Mouse (Mus musculus) lung, embryonic 15.5 days (tissue): Measurements from ENCODE around the gene Mapk8ip3. TPM values are rescaled to one million over a fixed set of nuclear protein-coding genes. Genes with fewer than 3 reads are reported as not detected.

Experiments used
- polyA plus RNA-seq: library from polyadenylated mRNA; unstranded; fragments of >200 nt; fragmentation: Nextera tagmentation; extraction: Ambion mirVana; gene quantifications from 2 replicates; pipeline ENCODE4 v1.2.1, GENCODE M21; 2015

Mapk8ip3 gene
- polyA plus RNA-seq, 1 experiment from 2014 or later = 27.6 TPM

Other genes with a start within 250 kb of the Mapk8ip3 start
- 1.0 and 2.0 TPM in 2 replicates for gene Syngr3, start 247.0 kb downstream of the Mapk8ip3 start, polyA plus RNA-seq
- 47.3 and 47.4 TPM in 2 replicates for gene Gfer, start 240.8 kb downstream of the Mapk8ip3 start, polyA plus RNA-seq
- 3.5 and 5.1 TPM in 2 replicates for gene Noxo1, start 240.7 kb downstream of the Mapk8ip3 start, polyA plus RNA-seq
- 81.2 and 85.2 TPM in 2 replicates for gene Tbl3, start 229.3 kb downstream of the Mapk8ip3 start, polyA plus RNA-seq
- gene Rnf151, start 218.9 kb downstream of the Mapk8ip3 start, polyA plus RNA-seq = 0.18 and 0.21 TPM in 2 replicates
- 1,576 and 1,662 TPM in 2 replicates for gene Rps2, start 218.9 kb downstream of the Mapk8ip3 start, polyA plus RNA-seq
- gene Ndufb10, start 212.5 kb downstream of the Mapk8ip3 start, polyA plus RNA-seq = 186 and 193 TPM in 2 replicates
- 0.18 TPM in 1 of 2 replicates, not detected in the other for gene Rpl3l, start 209.2 kb downstream of the Mapk8ip3 start, polyA plus RNA-seq
- 30.7 and 36.7 TPM in 2 replicates for gene Msrb1, start 200.3 kb downstream of the Mapk8ip3 start, polyA plus RNA-seq
- gene Hs3st6, start 184.0 kb downstream of the Mapk8ip3 start, polyA plus RNA-seq = 2.5 and 3.4 TPM in 2 replicates
- not detected in 2 replicates for gene Meiob, start 132.7 kb downstream of the Mapk8ip3 start, polyA plus RNA-seq
- gene Hagh, start 96.8 kb downstream of the Mapk8ip3 start, polyA plus RNA-seq = 31.7 and 32.1 TPM in 2 replicates
- 18.8 and 19.9 TPM in 2 replicates for gene Fahd1, start 86.6 kb downstream of the Mapk8ip3 start, polyA plus RNA-seq
- gene Igfals, start 71.0 kb downstream of the Mapk8ip3 start, polyA plus RNA-seq = 1.00 and 1.4 TPM in 2 replicates
- gene Nubp2, start 50.6 kb downstream of the Mapk8ip3 start, polyA plus RNA-seq = 54.4 and 56.6 TPM in 2 replicates
- gene Spsb3, start 50.3 kb downstream of the Mapk8ip3 start, polyA plus RNA-seq = 41.7 and 44.2 TPM in 2 replicates
- 28.5 and 30.4 TPM in 2 replicates for gene Eme2, start 41.9 kb downstream of the Mapk8ip3 start, polyA plus RNA-seq
- gene Mrps34, start 41.9 kb downstream of the Mapk8ip3 start, polyA plus RNA-seq = 89.0 and 92.0 TPM in 2 replicates
- gene Nme3, start 40.5 kb downstream of the Mapk8ip3 start, polyA plus RNA-seq = 67.1 and 78.5 TPM in 2 replicates
- gene Jpt2, start 23.7 kb upstream of the Mapk8ip3 start, polyA plus RNA-seq = 186 and 189 TPM in 2 replicates
- 6.3 and 7.6 TPM in 2 replicates for gene Cramp1l, start 78.8 kb upstream of the Mapk8ip3 start, polyA plus RNA-seq
- gene Ift140, start 79.1 kb upstream of the Mapk8ip3 start, polyA plus RNA-seq = 17.0 and 18.1 TPM in 2 replicates
- 88.2 and 93.2 TPM in 2 replicates for gene Tmem204, start 146.6 kb upstream of the Mapk8ip3 start, polyA plus RNA-seq
- 42.2 and 46.3 TPM in 2 replicates for gene Telo2, start 179.0 kb upstream of the Mapk8ip3 start, polyA plus RNA-seq
- 0.14 TPM in 1 of 2 replicates, not detected in the other for gene Ptx4, start 183.8 kb upstream of the Mapk8ip3 start, polyA plus RNA-seq
- gene Clcn7, start 196.4 kb upstream of the Mapk8ip3 start, polyA plus RNA-seq = 21.4 and 22.4 TPM in 2 replicates
- 0.44 and 0.50 TPM in 2 replicates for gene Ccdc154, start 225.5 kb upstream of the Mapk8ip3 start, polyA plus RNA-seq
- 9.0 and 10.3 TPM in 2 replicates for gene Gm38655, start 238.5 kb upstream of the Mapk8ip3 start, polyA plus RNA-seq
- gene BC003965, start 247.6 kb upstream of the Mapk8ip3 start, polyA plus RNA-seq = 32.1 and 33.0 TPM in 2 replicates